Mouse (Mus musculus) cerebellum, adult 2 months (tissue): ENCODE measurements around the gene Rgl1. TPM values are rescaled to one million over a fixed set of nuclear protein-coding genes. Genes with fewer than 3 reads are reported as not detected.

ENCODE experiments used
- DNase-seq, 2 experiments: peaks; one replicate each; pipeline ENCODE4 v3.0.0; 2021
- H3K27ac ChIP-seq: fragments of 200-500 bp; 2 replicates; pipeline ENCODE4 v1.5.1; 2012; ENCODE audit warnings: low read length, control low read depth, inconsistent platforms; ENCODE audit not compliant: insufficient read depth
- H3K27me3 ChIP-seq: fragments of 200-500 bp; 2 replicates; pipeline ENCODE4 v1.6.1; 2012; ENCODE audit warnings: inconsistent platforms, mild to moderate bottlenecking, low read length, moderate library complexity; ENCODE audit not compliant: control insufficient read depth, insufficient read depth
- H3K4me1 ChIP-seq: fragments of 200-500 bp; 2 replicates; pipeline ENCODE4 v1.6.1; 2011; ENCODE audit warnings: low read length; ENCODE audit not compliant: control insufficient read depth, insufficient read depth
- H3K4me3 ChIP-seq: fragments of 200-500 bp; replicated peaks from 2 replicates; pipeline ENCODE3; 2011; ENCODE audit warnings: mild to moderate bottlenecking, low read depth, low read length, control low read depth; ENCODE audit not compliant: insufficient read depth
- CTCF ChIP-seq: fragments of 200-500 bp; IDR thresholded peaks from 2 replicates; pipeline ENCODE4 v1.5.1; 2011; ENCODE audit warnings: low read depth, mild to moderate bottlenecking, control low read depth, low read length, moderate library complexity, borderline replicate concordance; ENCODE audit not compliant: insufficient read depth
- POLR2A ChIP-seq: fragments of 200-500 bp; IDR thresholded peaks from 2 replicates; pipeline ENCODE4 v1.6.1; 2011; ENCODE audit warnings: low read length, control low read depth, borderline replicate concordance; ENCODE audit not compliant: insufficient read depth
- WGBS: fragments of 180-500 bp; shearing (Covaris S2); methylation state at CpG from one replicate; pipeline ENCODE4 v1.1.7; 2018; 5-methylcytosine and 5-hydroxymethylcytosine counted together
- polyA plus RNA-seq: library from polyadenylated mRNA; depleted of rRNA; stranded (reverse); fragments of >200 nt; gene quantifications from 2 replicates; pipeline ENCODE4 v1.2.3, GENCODE M21; 2012

Gene Rgl1
- polyA plus RNA-seq, 1 experiment: 24.4 TPM

DNA sequence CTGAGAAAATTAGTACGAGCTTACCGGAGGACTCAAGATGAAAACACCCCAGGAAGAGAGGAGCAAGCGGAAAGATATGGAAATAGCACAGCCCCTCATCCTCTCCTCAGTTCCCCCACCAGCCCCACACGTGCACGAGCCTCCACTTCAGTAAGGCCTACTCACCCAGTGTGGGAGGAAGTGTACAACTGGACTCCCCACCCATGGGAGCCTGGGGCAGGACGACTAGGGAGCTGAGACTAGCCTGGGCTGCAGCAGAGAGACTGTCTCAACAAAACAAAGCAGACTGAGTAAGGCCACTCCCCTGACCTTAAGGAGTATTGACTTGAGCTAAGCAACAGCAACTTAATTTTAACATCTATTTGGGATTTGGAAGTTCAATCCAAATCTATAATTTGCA is 48.0 kb downstream of the Rgl1 start:
- no peaks in the 10 kb centered on the region for H3K27me3 ChIP-seq
- no peak overlapping the region for H3K27ac ChIP-seq
- 71% methylated on average over 6 of the region's 6 CpGs for WGBS
- H3K4me1 ChIP-seq: no peaks in the 10 kb centered on the region
- DNase-seq: no peak
- TF ChIP-seq POLR2A: no peak
- no peak for TF ChIP-seq CTCF
- no peak overlapping the region for H3K4me3 ChIP-seq

DNA sequence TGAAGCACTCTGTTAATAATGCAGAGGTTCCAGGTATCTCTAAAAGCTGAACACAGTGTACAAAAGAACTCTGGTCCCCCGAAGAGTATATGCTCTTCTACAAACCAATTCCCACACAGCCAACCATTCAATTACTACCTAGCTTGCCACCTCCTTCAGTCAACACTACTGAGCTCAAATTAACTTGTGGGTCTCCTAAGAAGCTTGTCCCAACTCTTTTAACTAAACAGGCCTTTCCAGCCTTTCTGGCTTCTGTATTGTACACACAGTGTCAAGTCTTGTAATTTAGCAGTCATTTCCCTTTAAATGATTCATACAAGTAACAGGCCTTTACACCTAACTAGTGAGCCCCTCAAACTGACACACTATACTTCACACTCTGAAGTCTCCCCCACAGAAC is 48.8 kb downstream of the Rgl1 start:
- H3K27me3 ChIP-seq: no peaks in the 10 kb centered on the region

DNA sequence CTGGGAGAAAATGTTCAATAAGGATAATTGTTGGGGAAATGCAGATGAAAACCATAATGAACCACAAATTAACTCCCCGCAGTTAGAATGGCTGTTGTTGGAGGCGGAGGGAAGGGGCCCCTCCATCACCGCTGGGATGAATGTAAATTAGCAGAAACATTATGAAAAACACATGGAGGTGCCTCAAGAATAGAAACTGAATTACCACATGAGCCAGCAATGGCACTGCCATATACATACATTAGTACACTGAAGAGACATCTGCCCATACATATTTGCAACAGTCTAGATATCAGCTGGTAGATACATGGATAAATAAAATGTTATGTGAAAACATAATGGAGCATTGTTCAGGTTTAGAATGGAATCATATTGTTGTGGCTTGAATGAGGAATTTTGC is 51.7 kb downstream of the Rgl1 start:
- Histone ChIP-seq H3K27me3 (no peaks in the 10 kb centered on the region), H3K4me3 (no peak overlapping the region), H3K4me1 (no peaks in the 10 kb centered on the region), H3K27ac (no peak overlapping the region)
- TF ChIP-seq CTCF (no peak), POLR2A (no peak)
- no peak for DNase-seq
- 84% methylated on average over 3 of the region's 3 CpGs for WGBS

More for the DNA sequence above, 48.8 kb downstream of the Rgl1 start:
- TF ChIP-seq CTCF (no peak), POLR2A (no peak)
- DNase-seq: no peak
- 94% methylated on average over 1 of the region's 1 CpGs for WGBS
- Histone ChIP-seq H3K4me3 (no peak overlapping the region), H3K27ac (no peak overlapping the region), H3K4me1 (no peaks in the 10 kb centered on the region)

- no peak for DNase-seq
- Histone ChIP-seq H3K27ac (no peak overlapping the region), H3K4me1 (no peaks in the 10 kb centered on the region), H3K4me3 (no peak overlapping the region), H3K27me3 (no peaks in the 10 kb centered on the region)
- 62% methylated on average over 4 of the region's 4 CpGs for WGBS
- no peak for TF ChIP-seq CTCF
- no peak for TF ChIP-seq POLR2A
Measured at GRCm38 (mm10) chr1:152713924-152714323, 52.2 kb downstream of the Rgl1 start.

GRCm38 (mm10) chr1:152711037-152711436 is 55.1 kb downstream of the Rgl1 start:
- no peaks in the 10 kb centered on the region for H3K4me1 ChIP-seq
- H3K4me3 ChIP-seq: no peak overlapping the region
- WGBS: 88% methylated on average over 4 of the region's 4 CpGs
- H3K27ac ChIP-seq: no peak overlapping the region
- H3K27me3 ChIP-seq: no peaks in the 10 kb centered on the region
- DNase-seq: no peak
- TF ChIP-seq POLR2A: no peak
- TF ChIP-seq CTCF: no peak

DNA sequence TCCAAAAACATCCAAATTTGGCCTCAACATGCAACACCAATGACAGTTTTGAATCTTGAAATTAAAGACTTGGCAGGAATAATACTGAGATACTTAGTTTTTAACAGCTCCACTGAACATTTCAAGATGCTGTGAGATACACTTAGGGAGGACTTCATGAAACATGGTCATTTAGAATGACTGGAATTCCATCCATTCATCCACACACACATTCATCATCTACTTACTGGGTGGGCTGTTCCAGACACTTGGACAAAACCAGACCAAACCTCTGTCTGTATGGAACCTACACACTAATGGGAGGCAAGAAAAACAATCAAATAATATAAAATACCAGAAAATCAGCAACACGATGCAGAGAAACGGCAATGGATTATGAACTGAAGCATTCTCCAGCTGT is 58.6 kb downstream of the Rgl1 start:
- Histone ChIP-seq H3K4me3 (no peak overlapping the region), H3K27me3 (no peaks in the 10 kb centered on the region), H3K4me1 (no peaks in the 10 kb centered on the region; the same call in 1 of the 2 replicates), H3K27ac (no peak overlapping the region)
- DNase-seq: no peak
- no peak for TF ChIP-seq CTCF
- no peak for TF ChIP-seq POLR2A
- WGBS: 87% methylated on average over 2 of the region's 2 CpGs

- no peak for TF ChIP-seq CTCF
- TF ChIP-seq POLR2A: no peak
- H3K27me3 ChIP-seq: no peaks in the 10 kb centered on the region; the same call in 1 of the 2 replicates
- no peak for DNase-seq
- H3K4me1 ChIP-seq: no peaks in the 10 kb centered on the region; the same call in 1 of the 2 replicates
- 66% methylated on average over 6 of the region's 6 CpGs for WGBS
- no peak overlapping the region for H3K4me3 ChIP-seq
- no peak overlapping the region for H3K27ac ChIP-seq
Measured at GRCm38 (mm10) chr1:152703941-152704340, 62.2 kb downstream of the Rgl1 start.

DNA sequence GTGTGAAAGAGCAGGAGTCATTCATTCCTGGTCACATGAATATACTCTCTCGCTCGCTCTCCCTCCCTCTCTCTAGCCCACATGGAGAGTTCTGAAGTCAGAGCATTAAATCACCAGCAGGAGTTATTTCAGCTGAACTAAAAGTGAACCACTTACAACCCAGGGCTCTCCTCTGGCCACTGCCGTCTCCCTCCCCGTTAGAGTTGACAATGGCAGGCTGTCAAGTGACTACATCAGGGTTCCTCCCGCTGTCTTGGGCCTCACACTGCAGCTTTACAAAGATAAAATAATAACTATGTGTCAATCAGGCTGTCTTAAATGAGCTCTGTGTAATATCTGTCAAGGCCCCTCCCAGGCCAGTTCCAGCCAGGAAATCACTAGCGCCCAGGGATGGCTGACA is 63.2 kb downstream of the Rgl1 start:
- no peak for TF ChIP-seq POLR2A
- no peak for TF ChIP-seq CTCF
- Histone ChIP-seq H3K27ac (no peak overlapping the region), H3K4me3 (no peak overlapping the region), H3K4me1 (no peaks in the 10 kb centered on the region; the same call in 1 of the 2 replicates), H3K27me3 (no peaks in the 10 kb centered on the region; the same call in 1 of the 2 replicates)
- no peak for DNase-seq
- WGBS: 45% methylated on average over 6 of the region's 6 CpGs

GRCm38 (mm10) chr1:152701066-152701465 is 65.1 kb downstream of the Rgl1 start:
- no peak for DNase-seq
- no peaks in the 10 kb centered on the region; the same call in 1 of the 2 replicates for H3K4me1 ChIP-seq
- H3K27ac ChIP-seq: no peak overlapping the region
- H3K27me3 ChIP-seq: no peaks in the 10 kb centered on the region; the same call in 1 of the 2 replicates
- H3K4me3 ChIP-seq: no peak overlapping the region
- WGBS: 91% methylated on average over 5 of the region's 5 CpGs
- TF ChIP-seq POLR2A (no peak), CTCF (no peak)
